Mouse (Mus musculus): ENCODE results near the gene Acss3.

Gene Acss3

GRCm38 (mm10) chr10:107011142-107011541, 112.3 kb downstream of the Acss3 start:
- DNase-seq (ENCODE audit: low spot score): no peak

GRCm38 (mm10) chr10:106998052-106998625, 125.3 kb downstream of the Acss3 start:
- DNase-seq (ENCODE audit: low spot score): no peak

GRCm38 (mm10) chr10:106989478-106989877, 134.0 kb downstream of the Acss3 start:
- no peak for DNase-seq (ENCODE audit: low spot score)

GRCm38 (mm10) chr10:106975193-106976141, 148.0 kb downstream of the Acss3 start:
- DNase-seq (ENCODE audit: low spot score): no peak

- no peak for DNase-seq (ENCODE audit: low spot score)
Observed at GRCm38 (mm10) chr10:106959026-106959425, 164.4 kb downstream of the Acss3 start.

- no peak for DNase-seq (ENCODE audit: low spot score)
Observed at GRCm38 (mm10) chr10:106941380-106941779, 182.1 kb downstream of the Acss3 start.

GRCm38 (mm10) chr10:106939441-106939840, 184.0 kb downstream of the Acss3 start:
- peak; percentile 7 for DNase-seq (ENCODE audit: low spot score)

- DNase-seq (ENCODE audit: low spot score): no peak
Observed at GRCm38 (mm10) chr10:106938851-106939250, 184.6 kb downstream of the Acss3 start.

- DNase-seq (ENCODE audit: low spot score): no peak
Observed at GRCm38 (mm10) chr10:106936996-106937395, 186.5 kb downstream of the Acss3 start.

- no peak for DNase-seq (ENCODE audit: low spot score)
Observed at GRCm38 (mm10) chr10:106932571-106933073, 190.8 kb downstream of the Acss3 start.

GRCm38 (mm10) chr10:106928576-106929332, 194.7 kb downstream of the Acss3 start:
- DNase-seq (ENCODE audit: low spot score): no peak

GRCm38 (mm10) chr10:106924798-106925197, 198.7 kb downstream of the Acss3 start:
- DNase-seq (ENCODE audit: low spot score): no peak

- DNase-seq (ENCODE audit: low spot score): no peak
Observed at GRCm38 (mm10) chr10:106924334-106924733, 199.1 kb downstream of the Acss3 start.

- DNase-seq (ENCODE audit: low spot score): no peak
Observed at GRCm38 (mm10) chr10:106914822-106915221, 208.6 kb downstream of the Acss3 start.

- DNase-seq (ENCODE audit: low spot score): no peak
Observed at GRCm38 (mm10) chr10:106914275-106914674, 209.2 kb downstream of the Acss3 start.

- DNase-seq (ENCODE audit: low spot score): no peak
Observed at GRCm38 (mm10) chr10:106913032-106913431, 210.4 kb downstream of the Acss3 start.

- no peak for DNase-seq (ENCODE audit: low spot score)
Observed at GRCm38 (mm10) chr10:106910108-106910507, 213.4 kb downstream of the Acss3 start.

GRCm38 (mm10) chr10:106896351-106896750, 227.1 kb downstream of the Acss3 start:
- no peak for DNase-seq (ENCODE audit: low spot score)

Measured in lung, postnatal 25 days (tissue).